Mouse (Mus musculus): ENCODE data around the gene S1pr3.

DNA sequence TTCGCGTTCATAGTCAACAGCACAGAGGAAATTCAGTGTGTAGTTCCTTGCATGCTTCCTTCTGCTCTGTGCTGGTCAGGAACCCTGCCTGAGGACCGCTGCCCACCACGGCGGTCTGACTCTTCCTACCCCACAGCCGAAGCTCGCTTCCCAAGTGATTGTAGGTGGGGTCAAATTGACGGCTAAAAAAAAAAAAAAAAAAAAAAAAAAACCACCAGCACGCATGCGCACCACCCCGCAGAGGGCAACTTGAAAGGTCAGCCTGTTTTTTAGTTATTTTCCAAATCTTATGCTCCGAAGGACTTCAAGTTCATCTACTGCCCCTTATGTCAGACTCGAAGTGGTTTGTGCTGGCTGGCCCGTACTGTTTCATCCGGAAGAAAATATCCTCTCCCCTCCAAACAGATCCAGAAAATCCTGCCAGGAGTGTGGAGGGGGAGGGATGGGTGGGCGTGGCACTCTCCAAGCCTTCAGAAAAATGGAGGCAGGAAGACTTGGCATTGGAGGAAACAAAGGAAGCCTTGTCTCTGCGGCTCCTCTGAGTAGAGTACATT is 60.3 kb downstream of the S1pr3 start:
- TF ChIP-seq CTCF (conservative IDR thresholded peaks at IDR 0.05; ENCODE audit: low read length) (no peak), NANOG (IDR thresholded peaks at IDR 0.05; ENCODE audit: borderline replicate concordance, low read length) (no peak), POU5F1 (IDR thresholded peaks at IDR 0.05; ENCODE audit: borderline replicate concordance, low read length) (no peak)
